Mouse (Mus musculus) heart, postnatal 0 days (tissue): ENCODE measurements around the gene Kdm5b. TPM values are rescaled to one million over a fixed set of nuclear protein-coding genes. Genes with fewer than 3 reads are reported as not detected.
A peak's percentile ranks its signal among the peaks of the same experiment; 100 is the strongest.

Experiments used
- ATAC-seq: fragments of 200-750 bp; cut with Nextera tagmentation; 2 replicates; pipeline ENCODE4 v1.8.0; 2017; ENCODE audit warnings: low read depth, moderate number of reproducible peaks, moderate library complexity; ENCODE audit not compliant: insufficient read depth
- DNase-seq: peaks from one replicate; pipeline ENCODE4 v3.0.0-alpha.2; 2016; ENCODE audit warnings: low spot score
- H3K27ac ChIP-seq: fragments of 300-500 bp; sonication (generic); 2 replicates; pipeline ENCODE4 v1.5.1; 2014; ENCODE audit warnings: low read depth, mild to moderate bottlenecking
- H3K27me3 ChIP-seq: fragments of 300-500 bp; sonication (generic); 2 replicates; pipeline ENCODE4 v1.6.1; 2014; ENCODE audit warnings: low read length, mixed read lengths; ENCODE audit not compliant: control insufficient read depth, insufficient read depth
- H3K36me3 ChIP-seq: fragments of 300-500 bp; sonication (generic); replicated peaks from 2 replicates; pipeline ENCODE4 v1.6.1; 2014; ENCODE audit warnings: low read length, mixed read lengths; ENCODE audit not compliant: control insufficient read depth, insufficient read depth
- H3K4me1 ChIP-seq: fragments of 300-500 bp; sonication (generic); 2 replicates; pipeline ENCODE4 v1.6.1; 2014; ENCODE audit warnings: antibody characterized with exemption; ENCODE audit not compliant: control insufficient read depth, insufficient read depth
- H3K4me2 ChIP-seq: fragments of 300-500 bp; sonication (generic); 2 replicates; pipeline ENCODE4 v1.6.1; 2014; ENCODE audit warnings: low read depth, mild to moderate bottlenecking, low read length, moderate library complexity
- H3K4me3 ChIP-seq: fragments of 300-500 bp; sonication (generic); 2 replicates; pipeline ENCODE4 v1.5.1; 2014; ENCODE audit warnings: low read depth, low read length
- H3K9ac ChIP-seq: fragments of 300-500 bp; sonication (generic); replicated peaks from 2 replicates; pipeline ENCODE4 v1.6.1; 2014; ENCODE audit warnings: low read depth, low read length, mixed read lengths
- H3K9me3 ChIP-seq: fragments of 300-500 bp; sonication (generic); replicated peaks from 2 replicates; pipeline ENCODE4 v1.6.1; 2016; ENCODE audit warnings: low read length; ENCODE audit not compliant: control insufficient read depth
- CTCF ChIP-seq: IDR thresholded peaks from 2 replicates; pipeline ENCODE4 v1.5.1; 2016; ENCODE audit warnings: antibody characterized with exemption, control low read depth, low read depth
- EP300 ChIP-seq: IDR thresholded peaks from 2 replicates; pipeline ENCODE4 v1.6.1; 2016; ENCODE audit warnings: antibody characterized with exemption, low read depth
- WGBS: fragments of 180-500 bp; shearing (Covaris S2); extraction: QIAGEN DNeasy Blood & Tissue Kit; methylation state at CpG from one replicate; pipeline ENCODE4 v1.1.7; 2014; 5-methylcytosine and 5-hydroxymethylcytosine counted together
- polyA plus RNA-seq: library from polyadenylated mRNA; unstranded; fragments of >200 nt; fragmentation: Nextera tagmentation; extraction: Ambion mirVana; gene quantifications from 2 replicates; pipeline ENCODE4 v1.2.1, GENCODE M21; 2015
- total RNA-seq: library from RNA; depleted of rRNA; stranded (reverse); fragments of >200 nt; gene quantifications from 2 replicates; pipeline ENCODE4 v1.2.3, GENCODE M21; 2014; ENCODE audit warnings: low replicate concordance

Gene Kdm5b
- total and polyA plus RNA-seq, 2 experiments from 2014 or later = 19.0 to 30.1 TPM

GRCm38 (mm10) chr1:134556671-134557218 lies 3.2 kb upstream of the Kdm5b start:
- WGBS = 1% methylated on average over 29 of the region's 35 CpGs
- H3K27me3 ChIP-seq = no peaks in the 10 kb centered on the region
- peak overlapping the region; percentile 67 for H3K9ac ChIP-seq
- peak; percentile 97 for ATAC-seq
- H3K36me3 ChIP-seq = no peaks in the 10 kb centered on the region
- H3K4me2 ChIP-seq = peak overlapping the region; percentile 91
- H3K4me1 ChIP-seq = peaks cover 15% of the 10 kb centered on the region
- no peaks in the 10 kb centered on the region for H3K9me3 ChIP-seq
- peak overlapping the region; percentile 74 for H3K4me3 ChIP-seq
- peak; percentile 37; the same call in 1 of the 2 replicates for TF ChIP-seq EP300
- TF ChIP-seq CTCF = no peak
- H3K27ac ChIP-seq = peak overlapping the region; percentile 88
- DNase-seq = peak; percentile 96

GRCm38 (mm10) chr1:134558511-134558910 lies 1.5 kb upstream of the Kdm5b start:
- WGBS = 66% methylated on average over 5 of the region's 5 CpGs
- H3K27ac ChIP-seq = no peak overlapping the region
- no peaks in the 10 kb centered on the region for H3K27me3 ChIP-seq
- H3K9me3 ChIP-seq = no peaks in the 10 kb centered on the region
- TF ChIP-seq EP300 (no peak), CTCF (no peak)
- DNase-seq (no peak), ATAC-seq (no peak)
- no peak overlapping the region for H3K4me2 ChIP-seq
- no peak overlapping the region for H3K9ac ChIP-seq
- H3K36me3 ChIP-seq = no peaks in the 10 kb centered on the region
- peaks cover 25% of the 10 kb centered on the region for H3K4me1 ChIP-seq
- no peak overlapping the region for H3K4me3 ChIP-seq

GRCm38 (mm10) chr1:134559226-134559625 lies 745 bp upstream of the Kdm5b start:
- no peak overlapping the region for H3K4me3 ChIP-seq
- H3K27me3 ChIP-seq = no peaks in the 10 kb centered on the region
- no peak overlapping the region for H3K4me2 ChIP-seq
- no peak overlapping the region for H3K9ac ChIP-seq
- H3K4me1 ChIP-seq = peaks cover 25% of the 10 kb centered on the region
- H3K9me3 ChIP-seq = no peaks in the 10 kb centered on the region
- no peak for ATAC-seq
- no peak overlapping the region for H3K27ac ChIP-seq
- 78% methylated on average over 3 of the region's 3 CpGs for WGBS
- no peak for DNase-seq
- H3K36me3 ChIP-seq = no peaks in the 10 kb centered on the region
- TF ChIP-seq EP300 (no peak), CTCF (no peak)

GRCm38 (mm10) chr1:134560396-134560795 lies 425 bp downstream of the Kdm5b start:
- peak overlapping the region; percentile 95 for H3K9ac ChIP-seq
- H3K4me2 ChIP-seq = peak overlapping the region; percentile 91
- no peak for TF ChIP-seq CTCF
- no peak for TF ChIP-seq EP300
- H3K9me3 ChIP-seq = no peaks in the 10 kb centered on the region
- no peaks in the 10 kb centered on the region for H3K27me3 ChIP-seq
- WGBS = under 1% methylated on average over 36 of the region's 50 CpGs
- H3K36me3 ChIP-seq = no peaks in the 10 kb centered on the region
- peaks cover 23% of the 10 kb centered on the region for H3K4me1 ChIP-seq
- peak overlapping the region; percentile 99 for H3K4me3 ChIP-seq
- ATAC-seq = peak; percentile 3; the same call in 1 of the 2 replicates
- no peak for DNase-seq
- H3K27ac ChIP-seq = peak overlapping the region; percentile 88

GRCm38 (mm10) chr1:134560801-134561769 lies 1.1 kb downstream of the Kdm5b start:
- no peak for TF ChIP-seq CTCF
- TF ChIP-seq EP300 = no peak
- peak overlapping the region; percentile 88 for H3K27ac ChIP-seq
- peak overlapping the region; percentile 95 for H3K9ac ChIP-seq
- H3K4me1 ChIP-seq = peaks cover 16% of the 10 kb centered on the region
- peak; percentile 8; the same call in 1 of the 2 replicates for ATAC-seq
- DNase-seq = peak; percentile 35
- H3K4me3 ChIP-seq = peak overlapping the region; percentile 99
- H3K36me3 ChIP-seq = no peaks in the 10 kb centered on the region
- no peaks in the 10 kb centered on the region for H3K9me3 ChIP-seq
- peak overlapping the region; percentile 91 for H3K4me2 ChIP-seq
- no peaks in the 10 kb centered on the region for H3K27me3 ChIP-seq
- under 1% methylated on average over 46 of the region's 76 CpGs for WGBS
